Mouse (Mus musculus) limb, embryonic 10.5 days (tissue): ENCODE results near the gene Habp2. TPM values are rescaled to one million over a fixed set of nuclear protein-coding genes. Genes with fewer than 3 reads are reported as not detected.

ENCODE experiments used
- DNase-seq: peaks from one replicate; pipeline ENCODE4 v3.0.0-alpha.2; 2017; ENCODE audit warnings: low spot score
- H3K27ac ChIP-seq: fragments of 300-500 bp; sonication (generic); 2 replicates; pipeline ENCODE4 v1.5.1; 2016; ENCODE audit warnings: mild to moderate bottlenecking
- H3K27me3 ChIP-seq: fragments of 300-500 bp; sonication (generic); 2 replicates; pipeline ENCODE4 v1.6.1; 2016; ENCODE audit warnings: low read depth, mild to moderate bottlenecking; ENCODE audit not compliant: poor library complexity, severe bottlenecking
- H3K36me3 ChIP-seq: fragments of 300-500 bp; sonication (generic); 2 replicates; pipeline ENCODE4 v1.6.1; 2016; ENCODE audit warnings: mild to moderate bottlenecking, moderate library complexity
- H3K4me1 ChIP-seq: fragments of 300-500 bp; sonication (generic); 2 replicates; pipeline ENCODE4 v1.6.1; 2016
- H3K4me3 ChIP-seq: fragments of 300-500 bp; sonication (generic); 2 replicates; pipeline ENCODE4 v1.5.1; 2016; ENCODE audit warnings: mild to moderate bottlenecking, moderate library complexity
- H3K9me3 ChIP-seq: fragments of 300-500 bp; sonication (generic); replicated peaks from 2 replicates; pipeline ENCODE4 v1.6.1; 2016; ENCODE audit warnings: mild to moderate bottlenecking
- WGBS: fragments of 180-500 bp; shearing (Covaris S2); methylation state at CpG from one replicate; pipeline ENCODE4 v1.1.7; 2016; 5-methylcytosine and 5-hydroxymethylcytosine counted together
- polyA plus RNA-seq: library from polyadenylated mRNA; unstranded; fragments of >200 nt; fragmentation: Nextera tagmentation; extraction: Ambion mirVana; gene quantifications from 2 replicates; pipeline ENCODE4 v1.2.1, GENCODE M21; 2016

Gene Habp2
- 0.46 TPM in 1 of 2 replicates, not detected in the other for polyA plus RNA-seq

- Histone ChIP-seq H3K4me3 (no peak within 1 kb of the TSS), H3K27ac (no peak within 1 kb of the TSS; the same call in 1 of the 2 replicates), H3K27me3 (0 out of 2 replicates have a peak, but pooled peaks cover 5% of the 10 kb centered on the region), H3K4me1 (peaks cover 10% of the 10 kb centered on the region), H3K36me3 (no peaks in the 10 kb centered on the region), H3K9me3 (no peaks in the 10 kb centered on the region)
- no peak for DNase-seq
- WGBS, result 91% methylated on average over 7 of the region's 7 CpGs
Measured at GRCm38 (mm10) chr19:56286866-56287265, at the start of gene Habp2. TSS of gene Habp2 (plus strand) at chr19:56287137.

GRCm38 (mm10) chr19:56238501-56238900, 48.4 kb upstream of the Habp2 start:
- Histone ChIP-seq H3K4me1 (peaks cover 35% of the 10 kb centered on the region), H3K27me3 (no peaks in the 10 kb centered on the region), H3K4me3 (no peak overlapping the region), H3K36me3 (no peaks in the 10 kb centered on the region), H3K27ac (no peak overlapping the region; the same call in 1 of the 2 replicates), H3K9me3 (no peaks in the 10 kb centered on the region)
- no peak for DNase-seq
- 62% methylated on average over 4 of the region's 4 CpGs for WGBS

- Histone ChIP-seq H3K36me3 (no peaks in the 10 kb centered on the region), H3K4me1 (peaks cover 4% of the 10 kb centered on the region), H3K9me3 (no peaks in the 10 kb centered on the region), H3K27me3 (peaks cover 1% of the 10 kb centered on the region), H3K4me3 (no peak overlapping the region), H3K27ac (no peak overlapping the region)
- no peak for DNase-seq
- WGBS, result 93% methylated on average over 5 of the region's 5 CpGs
Measured at GRCm38 (mm10) chr19:56245201-56245600, 41.7 kb upstream of the Habp2 start.

DNA sequence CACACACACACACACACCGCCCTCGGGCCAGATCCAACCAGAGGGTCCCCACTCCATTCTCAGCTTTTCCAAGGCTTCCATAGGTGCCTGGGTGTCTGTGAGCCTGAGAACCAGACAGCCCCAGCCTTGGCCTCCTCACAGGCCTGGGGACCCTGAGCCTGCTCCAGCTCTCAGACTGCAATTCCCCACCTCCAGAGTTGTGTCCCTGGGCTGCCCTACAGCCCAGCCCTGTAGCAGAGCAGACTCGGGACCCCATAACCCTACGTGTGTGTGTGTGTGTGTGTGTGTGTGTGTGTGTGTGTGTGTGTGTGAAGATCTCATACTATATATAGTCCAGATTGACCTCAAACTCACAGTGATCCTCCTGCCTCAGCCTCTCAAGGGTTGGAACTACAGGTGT, 34.1 kb upstream of the Habp2 start:
- no peaks in the 10 kb centered on the region for H3K36me3 ChIP-seq
- H3K4me3 ChIP-seq, result no peak overlapping the region
- H3K4me1 ChIP-seq, result peaks cover 26% of the 10 kb centered on the region
- WGBS, result 92% methylated on average over 4 of the region's 4 CpGs
- H3K9me3 ChIP-seq, result no peaks in the 10 kb centered on the region
- no peak overlapping the region for H3K27ac ChIP-seq
- peaks cover 29% of the 10 kb centered on the region for H3K27me3 ChIP-seq
- DNase-seq, result no peak

- H3K9me3 ChIP-seq, result no peaks in the 10 kb centered on the region
- no peak for DNase-seq
- WGBS, result 91% methylated on average over 10 of the region's 10 CpGs
- no peak overlapping the region for H3K27ac ChIP-seq
- no peaks in the 10 kb centered on the region for H3K36me3 ChIP-seq
- peaks cover 29% of the 10 kb centered on the region for H3K27me3 ChIP-seq
- no peak overlapping the region for H3K4me3 ChIP-seq
- H3K4me1 ChIP-seq, result peaks cover 26% of the 10 kb centered on the region
Measured at GRCm38 (mm10) chr19:56253271-56253670, 33.7 kb upstream of the Habp2 start.

GRCm38 (mm10) chr19:56254751-56255150, 32.2 kb upstream of the Habp2 start:
- Histone ChIP-seq H3K27ac (peak overlapping the region; percentile 61; the same call in 1 of the 2 replicates), H3K36me3 (no peaks in the 10 kb centered on the region), H3K27me3 (peaks cover 31% of the 10 kb centered on the region), H3K9me3 (no peaks in the 10 kb centered on the region), H3K4me3 (no peak overlapping the region), H3K4me1 (peaks cover 30% of the 10 kb centered on the region)
- peak; percentile 67 for DNase-seq
- 44% methylated on average over 7 of the region's 7 CpGs for WGBS

DNA sequence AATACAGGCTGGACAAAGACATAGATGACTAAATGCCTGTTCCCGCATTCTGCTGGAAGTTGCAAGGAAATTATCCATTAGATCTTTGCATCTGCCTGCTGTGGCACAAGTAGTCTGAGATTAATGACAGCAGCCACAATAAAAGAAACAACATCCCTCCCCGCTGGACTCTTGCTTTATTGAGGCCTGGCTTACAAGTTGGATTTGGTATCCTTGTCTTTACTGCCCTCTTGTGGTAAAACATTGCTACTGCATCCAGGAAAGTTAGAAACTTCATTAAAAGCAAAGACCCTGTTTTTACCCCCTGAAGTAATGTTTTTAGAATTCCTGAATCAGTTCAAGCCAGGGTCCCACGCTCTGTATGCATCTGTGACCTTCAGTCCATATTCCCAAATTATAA, 31.4 kb upstream of the Habp2 start:
- 22% methylated on average over 3 of the region's 3 CpGs for WGBS
- no peak for DNase-seq

GRCm38 (mm10) chr19:56256235-56256634, 30.7 kb upstream of the Habp2 start:
- peaks cover 21% of the 10 kb centered on the region for H3K27me3 ChIP-seq
- no peaks in the 10 kb centered on the region for H3K36me3 ChIP-seq
- 51% methylated on average over 1 of the region's 1 CpGs for WGBS
- H3K4me3 ChIP-seq, result no peak overlapping the region
- DNase-seq, result no peak
- no peak overlapping the region for H3K27ac ChIP-seq
- peaks cover 28% of the 10 kb centered on the region for H3K4me1 ChIP-seq
- H3K9me3 ChIP-seq, result no peaks in the 10 kb centered on the region

More for the DNA sequence above, 31.4 kb upstream of the Habp2 start:
- peak overlapping the region; percentile 61; the same call in 1 of the 2 replicates for H3K27ac ChIP-seq
- no peaks in the 10 kb centered on the region for H3K9me3 ChIP-seq
- no peak overlapping the region for H3K4me3 ChIP-seq
- peaks cover 30% of the 10 kb centered on the region for H3K4me1 ChIP-seq
- H3K27me3 ChIP-seq, result peaks cover 28% of the 10 kb centered on the region
- no peaks in the 10 kb centered on the region for H3K36me3 ChIP-seq

DNA sequence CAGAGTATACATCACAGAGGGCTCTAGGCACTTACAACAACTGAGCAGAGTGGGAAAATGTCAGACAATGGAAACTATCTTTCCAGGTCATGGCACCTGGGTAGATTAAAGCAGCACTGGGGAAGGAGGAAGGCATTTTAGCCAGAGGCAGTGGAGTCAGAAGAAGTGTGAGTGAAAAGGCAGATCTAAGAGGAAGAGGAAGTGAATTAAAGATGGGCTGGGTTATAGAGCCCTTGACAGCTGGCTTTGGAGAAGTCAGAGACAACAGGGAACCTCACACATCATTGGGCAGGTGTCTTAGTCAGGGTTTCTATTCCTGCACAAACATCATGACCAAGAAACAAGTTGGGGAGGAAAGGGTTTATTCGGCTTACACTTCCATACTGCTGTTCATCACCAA, 30.2 kb upstream of the Habp2 start:
- Histone ChIP-seq H3K4me3 (no peak overlapping the region), H3K36me3 (no peaks in the 10 kb centered on the region), H3K27ac (no peak overlapping the region), H3K27me3 (peaks cover 16% of the 10 kb centered on the region), H3K4me1 (peaks cover 23% of the 10 kb centered on the region), H3K9me3 (no peaks in the 10 kb centered on the region)
- 100% methylated on average over 1 of the region's 1 CpGs for WGBS
- DNase-seq, result no peak

DNA sequence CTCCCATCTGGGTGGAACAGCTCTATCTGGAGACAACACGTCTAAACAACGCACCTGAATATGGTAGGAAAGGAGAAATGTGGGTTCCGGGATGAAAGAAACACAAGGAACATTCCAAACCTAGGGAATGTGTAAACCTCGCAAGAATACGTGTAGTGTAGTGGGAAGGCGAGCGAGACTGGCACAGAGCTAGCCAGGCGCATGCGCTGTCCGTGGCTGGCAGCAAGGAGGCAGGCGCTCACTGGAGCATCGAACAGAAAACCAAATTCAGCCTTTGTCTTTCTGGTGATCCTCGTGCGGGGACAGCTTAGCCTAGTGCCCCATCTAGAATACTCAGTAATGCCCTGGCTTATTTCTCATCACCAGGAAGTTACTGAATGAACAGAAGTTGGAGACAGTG, 23.2 kb upstream of the Habp2 start:
- no peak for DNase-seq
- Histone ChIP-seq H3K4me1 (peaks cover 28% of the 10 kb centered on the region), H3K27ac (peak overlapping the region; percentile 42; the same call in 1 of the 2 replicates), H3K36me3 (no peaks in the 10 kb centered on the region), H3K9me3 (no peaks in the 10 kb centered on the region), H3K27me3 (0 out of 2 replicates have a peak, but pooled peaks cover 3% of the 10 kb centered on the region), H3K4me3 (no peak overlapping the region)
- 85% methylated on average over 14 of the region's 14 CpGs for WGBS

DNA sequence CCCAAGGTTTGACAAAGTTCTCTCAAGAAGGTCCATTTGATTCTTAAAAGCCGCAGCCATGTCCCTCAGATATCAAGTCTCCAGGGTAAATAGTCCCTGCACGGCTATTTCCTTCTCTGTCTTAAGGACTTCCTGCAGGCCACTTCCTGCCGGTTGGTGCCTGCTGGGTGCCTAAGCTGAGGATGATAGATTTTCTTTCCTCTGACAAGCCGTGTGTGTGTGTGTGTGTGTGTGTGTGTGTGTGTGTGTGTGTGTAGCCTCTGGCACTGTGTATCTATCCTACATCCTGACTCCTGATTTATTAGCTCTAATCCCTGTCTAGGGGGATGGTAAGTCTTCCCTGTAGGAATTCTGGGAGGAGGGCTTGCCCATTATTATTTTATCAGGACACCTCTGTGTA, 22.8 kb upstream of the Habp2 start:
- no peak overlapping the region for H3K4me3 ChIP-seq
- peaks cover 24% of the 10 kb centered on the region for H3K4me1 ChIP-seq
- 0 out of 2 replicates have a peak, but pooled peaks cover 3% of the 10 kb centered on the region for H3K27me3 ChIP-seq
- WGBS, result 54% methylated on average over 4 of the region's 4 CpGs
- H3K36me3 ChIP-seq, result no peaks in the 10 kb centered on the region
- H3K27ac ChIP-seq, result peak overlapping the region; percentile 42; the same call in 1 of the 2 replicates
- H3K9me3 ChIP-seq, result no peaks in the 10 kb centered on the region
- no peak for DNase-seq

DNA sequence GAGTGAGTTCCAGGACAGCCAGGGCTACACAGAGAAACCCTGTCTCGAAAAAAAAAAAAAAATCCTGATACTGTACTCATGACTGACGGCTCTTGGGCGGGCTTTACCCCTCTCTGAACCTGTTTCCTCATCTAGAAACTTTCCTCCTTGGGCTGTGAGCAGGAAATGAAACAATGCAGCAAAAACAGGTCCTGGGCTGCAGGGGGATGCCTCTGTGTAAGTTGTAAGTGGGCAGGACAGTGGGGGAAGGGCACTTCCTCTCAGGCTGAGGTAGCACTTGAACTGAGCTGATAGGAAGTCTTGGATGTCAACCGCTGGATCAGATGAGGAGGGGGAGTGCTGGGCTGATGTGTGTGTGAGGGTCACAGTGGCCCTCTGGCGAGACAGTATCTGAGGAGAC, 21.8 kb upstream of the Habp2 start:
- peak overlapping the region; percentile 21; the same call in 1 of the 2 replicates for H3K27ac ChIP-seq
- H3K4me1 ChIP-seq, result peaks cover 24% of the 10 kb centered on the region
- H3K9me3 ChIP-seq, result no peaks in the 10 kb centered on the region
- WGBS, result 73% methylated on average over 5 of the region's 5 CpGs
- no peaks in the 10 kb centered on the region for H3K27me3 ChIP-seq
- H3K4me3 ChIP-seq, result no peak overlapping the region
- no peaks in the 10 kb centered on the region for H3K36me3 ChIP-seq
- no peak for DNase-seq

DNA sequence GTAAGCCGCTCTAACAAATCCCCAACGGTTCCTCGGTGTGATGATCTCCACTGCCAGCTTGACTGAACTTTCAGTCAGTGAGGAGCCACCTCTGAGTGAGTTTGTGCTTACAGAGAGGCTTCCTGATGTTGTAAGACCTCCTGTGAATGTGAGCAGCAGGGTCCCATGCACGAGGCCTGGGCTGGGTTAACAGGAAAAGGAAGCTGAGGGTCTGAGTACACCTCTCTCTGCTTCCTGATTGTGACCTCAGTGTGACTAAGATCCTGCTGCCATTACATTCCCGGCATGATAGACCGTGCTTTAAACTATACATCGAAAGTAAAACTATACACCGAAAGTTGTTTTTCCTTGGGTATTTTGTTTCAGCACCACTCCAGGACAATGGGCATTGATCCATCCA, 14.9 kb upstream of the Habp2 start:
- no peak for DNase-seq
- Histone ChIP-seq H3K9me3 (no peaks in the 10 kb centered on the region), H3K27ac (no peak overlapping the region), H3K36me3 (no peaks in the 10 kb centered on the region), H3K4me3 (no peak overlapping the region), H3K4me1 (peaks cover 6% of the 10 kb centered on the region; the same call in 1 of the 2 replicates), H3K27me3 (peaks cover 8% of the 10 kb centered on the region; the same call in 1 of the 2 replicates)
- WGBS, result 85% methylated on average over 8 of the region's 8 CpGs
